Mouse (Mus musculus): Measurements from ENCODE around the gene Arl10.

The Arl10 gene

DNA sequence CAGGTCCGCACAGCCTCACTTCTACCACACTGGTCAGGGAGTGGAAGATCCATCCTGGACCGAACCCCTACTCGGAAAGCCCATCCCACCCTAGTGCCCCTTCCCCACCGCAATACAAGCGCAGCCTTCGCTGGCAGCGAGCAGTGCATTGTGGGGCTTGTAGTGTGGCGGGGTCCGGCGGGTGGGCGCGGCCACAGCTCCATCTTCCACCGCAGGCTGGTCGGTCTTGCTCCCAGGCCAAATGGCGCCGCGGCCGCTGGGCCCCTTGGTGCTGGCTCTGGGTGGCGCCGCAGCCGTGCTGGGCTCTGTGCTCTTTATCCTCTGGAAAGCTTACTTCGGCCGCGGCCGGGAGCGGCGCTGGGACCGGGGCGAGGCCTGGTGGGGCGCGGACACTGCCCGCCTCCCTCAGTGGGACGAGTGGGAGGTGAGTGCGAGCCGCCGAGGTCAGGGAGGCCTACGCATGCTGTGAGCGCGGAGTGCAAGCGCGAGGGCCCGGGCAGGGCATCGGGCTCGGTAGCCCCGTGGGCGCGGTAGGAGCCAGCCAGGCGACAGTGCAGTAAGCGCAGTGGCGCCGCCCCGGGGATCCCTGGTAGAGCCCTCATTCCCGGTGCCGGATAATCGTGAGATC lies at the start of gene Arl10:
TSS of gene Arl10 (plus strand) at position 162 of the 628 bp plus-strand sequence.
- DNase-seq (ENCODE audit: low spot score in 2 of 2), result peak; percentile 20 to 50

DNA sequence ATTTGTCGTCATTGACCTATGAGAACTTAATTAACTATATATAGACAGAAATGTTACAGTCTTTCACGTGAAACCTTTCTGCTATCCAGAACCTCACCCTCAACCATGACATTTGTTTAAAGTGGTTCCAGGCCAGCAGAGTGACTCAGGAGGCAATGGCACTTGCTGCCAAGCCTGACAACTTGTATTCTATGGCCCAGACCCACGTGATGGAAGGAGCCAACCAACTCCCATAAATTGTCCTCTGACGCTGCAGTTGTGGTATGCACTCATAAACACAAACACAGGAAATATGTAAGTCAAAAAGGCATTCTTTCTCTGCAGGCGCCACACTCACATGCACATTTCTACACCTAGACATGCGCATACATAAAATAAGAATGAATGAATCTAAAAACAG lies 47.7 kb upstream of the Arl10 start:
- no peak for DNase-seq (ENCODE audit: low spot score in 2 of 2)

DNA sequence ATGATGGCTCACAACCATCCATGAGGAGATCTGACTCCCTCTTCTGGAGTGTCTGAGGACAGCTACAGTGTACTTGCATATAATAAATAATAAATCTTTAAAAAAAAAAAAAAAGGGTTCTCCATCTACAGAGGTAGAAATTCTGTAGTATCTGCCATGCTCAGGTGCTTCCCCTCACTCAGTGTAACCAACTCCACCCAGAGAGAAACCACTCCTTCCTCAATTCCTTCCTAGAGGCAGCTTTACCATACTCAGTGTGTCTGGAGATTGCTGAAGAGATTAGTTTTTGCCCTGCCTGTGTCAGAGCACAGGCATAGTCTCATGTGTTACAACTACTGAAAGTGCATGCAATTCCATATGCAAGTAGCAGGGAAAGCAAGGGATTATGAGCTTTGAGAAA lies 42.7 kb upstream of the Arl10 start:
- no peak for DNase-seq (ENCODE audit: low spot score in 2 of 2)

DNA sequence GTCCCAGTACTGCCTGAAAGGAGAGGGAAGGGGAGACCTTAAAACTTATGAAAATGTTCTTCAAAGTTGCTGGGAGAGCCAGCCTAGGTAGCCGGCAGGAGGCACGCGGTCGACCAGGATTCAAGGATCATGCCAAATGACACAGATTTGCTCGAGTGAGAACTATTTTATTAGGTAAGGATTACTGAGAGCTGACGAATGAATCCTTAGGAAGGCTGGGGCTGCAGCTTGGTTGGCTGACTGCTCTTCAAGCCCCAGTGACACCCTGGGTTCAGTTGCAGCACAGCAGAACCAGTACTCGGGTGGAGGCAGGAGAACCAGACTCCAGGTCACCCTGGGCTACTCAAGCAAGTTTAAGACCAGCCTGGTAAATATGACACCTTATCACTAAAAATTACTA lies 26.8 kb upstream of the Arl10 start:
- DNase-seq (ENCODE audit: low spot score in 2 of 2), result no peak

DNA sequence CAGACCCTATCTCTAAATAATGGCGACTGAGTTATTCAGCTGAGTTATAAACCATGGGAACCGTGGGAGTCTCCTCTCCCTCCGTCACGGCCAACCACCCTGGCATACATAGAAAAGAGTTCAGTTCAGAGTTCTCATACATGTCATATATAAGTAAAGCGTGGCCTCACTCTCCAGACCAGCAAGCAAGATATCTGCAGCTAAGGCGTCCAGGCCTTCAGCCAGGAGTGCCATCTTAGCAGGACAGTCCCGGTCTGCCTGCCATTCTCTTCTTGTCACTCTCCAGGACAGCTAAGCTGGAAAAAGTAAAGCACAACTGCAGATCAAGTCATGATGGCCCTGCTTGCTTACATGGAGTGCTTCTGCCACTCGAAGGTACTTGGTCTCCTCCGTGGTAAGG lies 18.6 kb upstream of the Arl10 start:
- DNase-seq (ENCODE audit: low spot score in 2 of 2), result no peak

DNA sequence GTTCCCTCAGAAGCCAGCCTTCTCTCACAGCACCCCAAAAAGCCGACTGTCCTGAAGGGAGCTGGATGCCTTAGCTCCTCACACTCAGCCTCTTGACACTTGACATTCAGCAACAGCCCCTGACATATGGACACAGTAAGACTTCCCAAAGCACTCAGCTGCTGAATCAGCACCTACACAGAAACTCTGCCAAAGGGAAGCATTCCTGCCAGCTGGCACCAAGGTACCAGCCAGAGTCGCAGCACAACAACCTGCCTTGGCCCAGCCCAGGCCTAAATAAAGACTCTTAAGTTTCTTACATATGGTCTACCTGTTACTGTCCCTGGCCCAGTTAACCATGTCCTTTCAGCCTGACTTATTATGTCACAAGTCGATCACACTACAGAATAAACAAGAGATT lies 18.0 kb upstream of the Arl10 start:
- no peak for DNase-seq (ENCODE audit: low spot score in 2 of 2)

DNA sequence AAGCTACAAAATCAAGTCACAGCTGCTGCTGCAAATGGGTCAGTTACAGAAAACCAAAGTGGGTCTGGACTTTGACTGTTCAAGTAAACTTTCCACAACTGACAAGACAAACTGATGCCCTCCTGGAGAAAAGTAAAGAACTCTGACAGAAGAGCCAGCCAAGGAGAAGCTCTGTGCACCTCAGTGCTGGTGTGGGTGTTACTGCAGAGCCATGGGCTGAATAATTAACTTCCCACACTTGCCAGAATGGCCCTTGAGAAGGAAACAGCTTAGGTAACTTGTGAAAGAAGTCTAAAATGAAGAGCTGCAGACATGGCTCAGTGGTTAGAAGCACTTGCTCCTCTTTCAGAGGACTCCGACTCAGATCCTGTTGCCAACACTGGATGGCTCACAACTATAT lies 17.2 kb upstream of the Arl10 start:
- no peak for DNase-seq (ENCODE audit: low spot score in 2 of 2)

DNA sequence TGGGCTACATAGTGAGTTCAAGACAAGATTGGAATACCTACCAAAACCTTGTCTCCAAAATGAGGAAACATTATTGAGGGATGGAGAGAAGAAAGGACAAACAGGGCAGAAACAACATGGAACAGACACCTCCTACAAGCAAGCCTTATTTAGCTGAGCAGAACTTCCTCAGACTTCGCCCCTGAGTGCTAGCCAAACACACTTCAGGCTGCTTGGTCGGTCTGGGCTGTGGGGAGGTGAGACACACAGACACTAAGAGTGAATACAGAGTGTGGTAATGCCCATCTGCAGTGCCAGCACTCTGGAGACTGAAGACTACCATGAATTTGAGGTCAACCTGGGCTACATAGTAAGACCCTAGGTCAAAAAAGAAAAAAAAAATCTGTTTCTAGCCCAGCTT lies 15.2 kb upstream of the Arl10 start:
- no peak for DNase-seq (ENCODE audit: low spot score in 2 of 2)

DNA sequence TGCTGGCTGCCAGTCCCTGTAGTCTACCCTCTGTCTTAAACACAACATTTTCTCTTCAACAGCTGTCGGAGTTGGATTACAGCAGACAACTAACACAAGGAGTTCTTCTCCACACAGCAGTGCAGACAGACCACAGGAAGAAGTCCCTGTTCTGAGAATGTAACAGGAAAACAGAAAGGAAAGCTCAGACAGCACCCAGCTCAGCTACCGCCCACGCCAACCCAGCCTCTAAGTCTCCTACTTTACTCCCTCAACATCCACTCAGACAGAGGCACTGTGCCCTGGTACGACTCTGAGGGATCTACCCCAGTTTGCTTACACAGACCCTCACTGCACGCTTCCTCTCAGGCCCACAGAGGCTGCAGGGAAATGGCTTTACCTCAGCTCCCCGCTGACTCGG lies 14.2 kb upstream of the Arl10 start:
- DNase-seq (ENCODE audit: low spot score in 2 of 2), result no peak

DNA sequence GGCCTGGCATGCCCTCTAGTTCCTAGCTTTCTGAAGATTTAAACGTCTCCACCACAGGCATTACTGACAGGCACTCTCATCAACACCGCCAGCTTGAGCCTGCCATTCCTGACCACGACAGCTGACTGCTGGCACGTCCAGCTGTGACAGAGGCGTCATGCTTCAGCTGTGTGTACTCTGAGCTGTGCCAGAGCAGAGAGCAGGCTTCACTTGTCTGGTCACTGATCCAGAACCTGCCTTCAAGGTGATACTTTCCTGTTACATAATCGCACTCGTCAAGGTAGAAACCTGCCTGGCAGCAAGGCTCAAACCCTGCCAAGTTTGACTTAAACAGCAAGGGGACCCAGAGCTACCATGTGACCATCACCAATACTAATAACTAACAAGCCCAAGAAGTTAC lies 12.3 kb upstream of the Arl10 start:
- DNase-seq (ENCODE audit: low spot score in 2 of 2), result no peak

DNA sequence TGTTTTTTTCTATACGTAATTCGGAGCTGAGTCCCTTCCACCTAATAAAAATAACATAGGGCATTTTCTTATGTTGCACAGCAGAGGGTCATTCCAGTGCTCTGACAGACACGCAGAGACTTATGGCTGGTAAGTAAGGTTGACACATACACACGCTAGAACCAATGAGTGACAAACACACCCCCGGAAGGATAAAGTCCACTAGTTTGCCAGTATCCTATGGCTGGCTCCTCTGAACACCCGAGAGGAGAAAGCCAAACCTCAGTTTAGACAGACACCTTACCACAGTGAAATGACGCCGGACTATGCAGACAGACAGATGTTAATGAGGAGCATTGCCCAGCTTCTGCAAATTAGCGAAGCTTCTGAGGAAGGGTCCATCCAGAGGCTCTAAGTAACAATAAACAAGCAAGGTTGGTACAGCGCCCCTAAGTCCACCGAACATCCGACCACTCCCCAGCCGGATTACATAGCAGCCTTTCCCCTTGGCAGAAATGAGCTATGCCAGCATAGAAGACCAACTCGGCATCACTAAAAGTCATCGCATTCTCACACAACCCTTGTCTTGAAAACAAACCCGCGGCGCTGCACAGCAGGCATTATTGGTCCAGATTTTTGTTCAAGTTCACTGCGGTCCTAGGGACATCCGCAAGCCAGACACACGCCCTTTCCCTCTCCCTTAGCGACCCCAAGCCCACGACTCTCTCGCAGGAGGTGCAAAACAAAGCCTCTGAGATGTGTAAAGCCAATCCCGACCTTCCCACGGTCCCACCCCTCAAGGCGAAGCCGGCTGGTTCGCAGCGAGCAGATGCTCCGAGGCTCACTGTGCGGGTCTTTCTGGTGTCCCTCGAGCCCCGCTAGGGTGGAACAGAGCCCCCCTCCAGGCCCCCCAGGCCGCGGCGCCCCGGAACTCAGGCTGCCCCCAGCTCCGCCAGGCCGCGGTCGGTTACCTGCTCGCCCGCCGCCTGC lies 10.3 kb upstream of the Arl10 start:
- no peak for DNase-seq (ENCODE audit: low spot score in 2 of 2)

DNA sequence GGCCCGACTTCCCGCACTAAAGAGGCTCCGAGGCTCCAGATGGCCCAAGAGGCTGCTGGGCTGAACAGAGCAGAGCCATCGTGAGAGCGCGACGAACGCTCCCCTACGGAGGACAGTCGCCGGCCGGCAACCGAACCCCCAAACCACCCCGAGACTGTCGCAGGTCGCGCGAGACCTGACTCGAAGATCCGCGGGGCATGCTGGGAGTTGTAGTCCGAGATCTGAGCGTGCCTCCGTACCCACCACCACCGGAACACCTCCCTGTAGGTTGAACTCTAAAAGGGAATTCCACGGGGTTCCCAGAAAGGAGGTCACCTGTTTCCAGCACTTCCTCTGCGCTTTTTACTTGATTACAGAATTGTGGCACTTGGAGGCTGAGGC lies 9.6 kb upstream of the Arl10 start, which contains the start of gene 4833439L19Rik:
TSS of gene 4833439L19Rik (minus strand) at position 235 of the 381 bp plus-strand sequence.
- peak; percentile 89 to 96 for DNase-seq (ENCODE audit: low spot score in 2 of 2)

DNA sequence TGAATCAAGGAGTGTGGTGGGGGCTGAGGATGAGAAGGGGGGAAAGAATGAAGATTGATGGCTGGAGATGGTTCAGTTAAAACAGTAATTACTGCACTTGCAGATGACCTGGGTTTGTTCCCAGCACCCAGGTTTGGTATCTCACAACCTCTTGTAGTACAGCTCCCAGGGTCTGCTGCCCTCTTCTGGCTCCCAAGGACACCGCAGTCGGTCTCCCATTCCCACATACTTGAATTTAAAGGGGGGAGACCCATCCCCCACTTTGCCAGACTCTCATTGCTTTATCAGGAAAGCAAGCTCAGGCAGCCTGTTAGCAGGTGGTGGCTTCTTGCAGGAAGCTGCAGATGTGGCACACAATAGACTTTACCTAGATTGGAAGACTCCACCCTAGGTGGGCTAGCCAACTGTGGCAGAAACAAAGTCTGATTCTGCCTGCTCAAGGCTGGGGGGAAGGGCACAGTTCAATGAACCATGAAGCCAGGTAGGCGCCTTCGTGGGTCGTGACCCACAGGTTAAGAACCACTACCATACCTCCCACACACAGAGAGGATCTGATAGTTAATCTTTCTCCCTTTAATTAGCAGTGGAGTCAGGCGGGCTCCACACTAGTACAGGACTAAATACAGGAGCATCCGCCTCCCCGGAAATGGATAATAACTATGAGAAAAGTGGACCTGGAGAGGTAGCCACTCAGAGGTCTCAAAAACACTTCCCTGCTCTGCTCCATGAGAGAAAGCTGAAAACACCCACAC lies 9.0 kb upstream of the Arl10 start:
- peak; percentile 12 to 19 for DNase-seq (ENCODE audit: low spot score in 2 of 2)

DNA sequence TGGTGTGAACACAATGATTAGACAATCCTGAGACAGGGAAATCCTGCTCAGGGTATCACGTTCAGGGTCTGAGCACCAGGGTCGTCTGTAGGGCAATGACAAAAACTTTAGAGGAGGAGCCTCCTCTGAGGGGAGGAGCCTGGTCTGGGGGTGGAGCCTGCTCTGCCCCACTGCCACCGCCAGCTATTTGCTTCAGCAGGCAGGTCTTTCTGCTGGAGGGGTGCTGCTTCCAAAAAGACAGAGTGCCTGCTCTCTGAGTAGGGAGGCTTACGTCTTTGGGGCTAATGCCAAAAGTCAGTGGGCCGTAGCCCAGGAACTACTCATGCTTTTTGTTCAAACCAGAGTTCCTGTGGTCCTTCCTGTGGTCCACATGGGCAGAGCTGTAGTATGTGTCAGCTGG lies 6.4 kb upstream of the Arl10 start:
- DNase-seq (ENCODE audit: low spot score in 2 of 2), result no peak

DNA sequence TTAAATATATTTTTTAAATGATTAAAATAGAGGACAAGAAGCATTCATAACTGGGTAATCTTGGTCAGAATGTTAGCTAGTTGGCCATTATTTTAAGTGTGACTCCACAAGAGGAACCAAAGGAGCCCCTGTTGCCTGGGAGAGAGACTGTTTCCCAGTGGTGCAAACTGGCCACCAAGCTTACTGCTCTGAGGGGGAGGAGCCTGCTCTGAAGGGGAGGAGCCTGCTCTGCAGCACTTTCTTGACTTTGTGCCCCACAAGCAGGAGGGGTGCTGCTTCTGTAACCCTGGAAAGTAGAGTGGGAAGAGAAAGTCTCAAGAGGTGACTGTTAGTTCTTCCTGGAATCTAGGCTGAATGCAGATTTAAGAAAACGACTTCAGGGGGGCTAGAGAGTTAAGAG lies 5.5 kb upstream of the Arl10 start:
- DNase-seq (ENCODE audit: low spot score in 2 of 2), result no peak

DNA sequence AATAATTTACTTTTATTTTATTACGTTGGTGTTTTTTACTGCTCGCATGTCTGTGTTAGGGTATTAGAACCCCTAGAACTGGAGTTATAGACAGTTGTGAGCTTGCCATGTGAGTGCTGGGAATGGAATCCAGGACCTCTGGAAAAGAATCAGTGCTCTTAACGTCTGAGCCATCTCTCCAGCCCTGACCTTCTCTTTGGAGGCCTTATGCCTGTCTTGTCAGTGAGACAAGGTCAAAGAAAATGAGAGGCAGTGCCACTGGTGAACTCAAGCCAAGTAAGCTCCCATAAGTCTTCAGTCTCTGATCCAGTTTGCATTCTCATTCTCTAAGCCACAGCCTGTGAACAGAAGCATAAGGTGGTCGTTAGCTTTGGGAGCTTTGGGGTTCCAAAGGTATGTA lies 4.1 kb upstream of the Arl10 start:
- no peak for DNase-seq (ENCODE audit: low spot score in 2 of 2)

DNA sequence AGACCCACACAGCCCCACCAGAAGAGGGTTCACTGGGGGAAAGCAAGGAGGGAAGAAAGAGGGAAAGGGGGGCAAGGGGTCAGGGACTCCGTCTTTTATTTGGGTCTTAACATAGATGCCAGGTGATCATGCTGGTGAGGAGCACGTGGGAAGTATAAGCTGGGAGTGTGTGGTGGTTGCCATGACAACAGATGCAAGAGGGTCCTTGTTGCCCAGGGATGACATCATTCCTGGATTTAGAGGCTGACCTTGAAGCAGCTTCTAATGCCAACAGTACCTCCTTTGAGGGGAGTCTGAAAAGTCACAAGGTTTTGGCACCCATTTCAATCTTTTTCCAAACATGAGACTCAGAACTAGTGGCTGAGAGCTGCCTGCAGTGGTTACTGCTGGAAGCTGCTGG lies 3.2 kb upstream of the Arl10 start:
- no peak for DNase-seq (ENCODE audit: low spot score in 2 of 2)

DNA sequence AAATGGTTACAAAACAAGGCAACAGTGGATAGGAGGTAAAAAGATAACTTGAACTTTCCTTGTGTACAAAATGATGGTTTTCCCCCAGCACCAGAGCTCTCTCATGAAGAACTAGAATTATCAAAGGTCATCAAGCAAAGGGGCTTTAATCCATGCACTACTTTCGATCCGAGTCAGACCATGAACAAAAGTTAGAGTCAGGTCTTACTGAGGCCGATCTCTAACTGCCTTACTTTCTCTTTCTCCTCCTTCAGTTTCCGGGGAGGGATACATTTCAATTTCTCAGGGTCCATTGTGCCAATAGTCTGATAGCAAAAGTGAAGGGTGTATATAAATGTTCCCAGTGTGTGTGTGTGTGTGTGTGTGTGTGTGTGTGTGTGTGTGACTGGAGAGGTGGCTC lies 2.2 kb upstream of the Arl10 start:
- no peak for DNase-seq (ENCODE audit: low spot score in 2 of 2)

DNA sequence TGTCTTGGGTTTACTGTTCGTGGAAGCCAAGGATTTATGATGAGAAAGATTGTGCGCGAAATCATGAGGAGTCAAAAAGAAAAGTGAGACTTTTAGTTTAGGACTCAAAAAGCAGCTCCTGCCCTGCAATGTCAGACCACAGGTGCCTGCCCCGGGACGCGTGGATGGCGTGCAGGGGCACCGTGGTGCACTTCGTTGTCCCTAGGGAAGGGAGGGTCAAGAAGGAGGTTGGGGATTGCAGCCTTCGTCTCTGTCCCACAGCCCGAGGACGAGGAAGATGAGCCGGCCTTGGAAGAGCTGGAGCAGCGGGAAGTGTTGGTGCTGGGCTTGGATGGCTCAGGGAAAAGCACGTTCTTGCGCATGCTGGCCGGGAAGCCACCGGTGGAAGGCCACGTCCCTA lies 674 bp downstream of the Arl10 start:
- DNase-seq (ENCODE audit: low spot score in 2 of 2), result no peak

DNA sequence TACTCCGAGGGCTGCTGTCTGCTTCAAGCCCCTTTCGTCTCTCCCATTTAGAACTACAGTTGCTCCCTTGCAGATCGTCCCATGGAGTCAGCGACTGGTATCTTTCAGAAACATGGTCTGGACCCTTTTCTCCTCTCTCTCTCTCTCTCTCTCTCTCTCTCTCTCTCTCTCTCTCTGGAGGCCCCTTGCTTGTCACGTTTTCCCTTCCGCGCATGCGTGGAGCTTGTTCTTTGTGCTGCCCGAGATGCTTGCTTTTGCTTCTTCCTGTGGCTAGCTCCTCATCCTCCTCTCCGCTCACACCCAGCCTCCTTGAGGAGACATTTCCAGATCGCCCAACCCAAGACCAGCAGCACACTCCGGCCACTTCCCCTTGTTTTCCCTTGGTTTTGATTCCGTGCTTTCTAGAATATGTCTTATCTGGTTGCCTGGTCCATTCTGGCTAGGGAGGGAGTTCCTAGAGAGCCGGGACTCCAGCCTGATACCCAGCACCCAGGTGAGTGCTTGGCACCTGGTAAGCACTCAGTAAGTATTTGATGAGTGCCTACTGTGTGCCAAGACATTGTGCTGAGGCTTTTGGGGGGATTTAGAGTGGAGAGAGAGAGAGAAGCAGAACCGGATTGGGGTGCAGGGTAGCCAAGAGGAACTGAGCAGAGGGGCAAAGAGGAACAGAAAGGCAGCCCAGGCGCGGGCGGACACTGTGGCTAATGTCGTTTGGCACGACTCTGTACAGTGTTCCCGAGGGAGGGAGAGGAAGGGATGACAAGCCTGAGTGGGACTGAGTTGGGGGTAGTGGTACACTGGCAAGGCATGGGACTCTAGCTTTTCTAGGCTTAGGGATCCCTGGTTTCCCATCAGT lies 3.1 kb downstream of the Arl10 start:
- DNase-seq (ENCODE audit: low spot score in 2 of 2), result peak in 1 of 2 experiments; percentile 43

DNA sequence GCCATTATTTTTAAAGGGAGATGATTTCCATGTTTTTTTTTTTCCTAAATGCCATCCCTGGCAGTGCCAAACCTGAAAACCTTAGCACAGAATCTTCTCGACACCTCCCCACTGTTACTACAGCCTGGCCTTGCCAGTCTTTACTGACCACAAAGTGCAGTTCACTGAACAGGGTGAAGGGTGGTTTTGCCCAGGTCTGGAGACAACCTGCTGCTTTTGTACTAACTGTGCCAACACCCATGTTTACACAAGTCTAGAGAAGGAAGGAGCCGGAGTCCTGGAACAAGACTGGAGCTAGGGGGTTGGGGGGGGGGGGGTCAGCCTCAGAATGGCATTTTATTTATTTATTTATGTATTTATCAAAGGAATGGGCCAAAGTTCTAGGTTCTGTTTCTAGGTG lies 6.6 kb downstream of the Arl10 start:
- no peak for DNase-seq (ENCODE audit: low spot score in 2 of 2)

DNA sequence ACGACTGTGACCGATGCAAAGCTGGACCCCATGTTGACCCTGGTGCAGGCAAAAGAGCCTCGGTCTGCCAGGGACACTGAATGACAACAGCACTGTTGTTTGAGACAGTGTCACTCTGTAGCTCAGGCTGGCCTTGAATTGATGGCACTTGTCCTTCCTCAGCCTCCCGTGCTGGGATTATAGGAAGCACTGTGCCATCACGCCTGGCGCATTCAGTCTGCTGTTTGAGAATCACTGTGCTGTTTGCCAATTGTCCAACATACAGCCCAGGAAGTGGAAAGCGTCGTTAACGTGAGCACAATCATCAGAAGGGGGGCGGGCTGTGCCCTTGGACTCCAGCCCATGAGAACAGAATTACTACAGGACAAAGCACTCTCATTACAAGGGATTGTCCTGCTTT lies 7.3 kb downstream of the Arl10 start:
- DNase-seq (ENCODE audit: low spot score in 2 of 2), result no peak

Measured in spleen, postnatal 14 days (tissue).